In the genomic region with DNA sequence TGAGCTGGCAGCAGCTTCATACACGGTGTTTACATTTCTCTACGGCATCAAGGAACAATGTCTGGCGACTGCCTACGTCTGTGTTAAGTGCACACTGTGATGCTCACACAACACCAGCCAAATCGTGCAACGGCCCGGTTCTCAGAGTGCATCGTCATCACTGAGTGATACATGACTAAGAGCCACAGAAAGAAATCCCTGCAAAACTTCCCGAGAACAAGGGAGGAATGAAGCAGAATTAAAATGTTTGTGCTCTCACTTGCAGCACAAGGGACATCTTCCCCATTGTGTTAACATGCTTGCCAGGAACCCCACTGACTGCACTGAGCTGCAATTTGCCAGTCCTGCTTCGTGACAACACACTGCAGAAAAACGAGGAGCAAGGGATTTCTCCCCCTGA, we compare ENCODE assay signal across 13 mouse cellular contexts.
DNase-seq lines count a peak whose midpoint lies in the region; ATAC-seq lines count a peak whose summit lies in the region.
"Had no signal": no experiment of that assay in that cellular context is flagged by ENCODE, and none has a peak within 500 bp of the region (broad histone marks: within the 10 kb centered on the region; RNA-seq: fewer than 3 reads in every experiment).

No protein-coding gene starts in this region.

- ATAC-seq in hindbrain, embryonic 11.5 days (ENCODE audit: low FRiP score): no peak
- peak; percentile 75 for ATAC-seq in hindbrain, embryonic 16.5 days
- ATAC-seq in neural tube, embryonic 15.5 days (ENCODE audit: low FRiP score): peak; percentile 69; the same call in 1 of the 2 replicates

- H3K9ac ChIP-seq in hindbrain, embryonic 11.5 days (ENCODE audit: low read depth, low read length): no peak overlapping the region
- H3K9ac ChIP-seq in hindbrain, embryonic 16.5 days (ENCODE audit: low read depth, low read length): no peak overlapping the region; the same call in 1 of the 2 replicates
- H3K9ac ChIP-seq in neural tube, embryonic 15.5 days (replicated peaks): no peak overlapping the region
- H3K9ac ChIP-seq: embryonic facial prominence, embryonic 13.5 days; lung, embryonic 15.5 days had no signal

- H3K4me2 ChIP-seq in hindbrain, embryonic 11.5 days (replicated peaks; ENCODE audit: low read depth, low read length): no peak overlapping the region
- peak overlapping the region; percentile 39 for H3K4me2 ChIP-seq in hindbrain, embryonic 16.5 days (ENCODE audit: low read length)
- peak overlapping the region; percentile 33 for H3K4me2 ChIP-seq in neural tube, embryonic 15.5 days
- H3K4me2 ChIP-seq: embryonic facial prominence, embryonic 13.5 days; lung, embryonic 15.5 days had no signal

- DNase-seq in hindbrain, embryonic 10.5 days (ENCODE audit: low spot score): no peak
- DNase-seq in hindbrain, embryonic 11.5 days (ENCODE audit: low spot score): no peak
- DNase-seq in cerebellum, postnatal 10 days: peak; percentile 65 to 71
- DNase-seq in embryo, embryonic 10 days (ENCODE audit: low spot score): no peak
- no peak for DNase-seq in natural killer cell, adult 2 months (ENCODE audit: low spot score in 2 of 2)
- no peak for DNase-seq in heart, postnatal 4 days
- DNase-seq: gastrocnemius, postnatal 36 days; heart, postnatal 10 days had no signal

- H3K27ac ChIP-seq in hindbrain, embryonic 10.5 days: peak overlapping the region; percentile 12; the same call in 1 of the 2 replicates
- H3K27ac ChIP-seq in hindbrain, embryonic 11.5 days (ENCODE audit: low read depth, low read length): no peak overlapping the region
- H3K27ac ChIP-seq in hindbrain, embryonic 16.5 days (ENCODE audit: low read depth, low read length): no peak overlapping the region
- peak overlapping the region; percentile 34; the same call in 1 of the 2 replicates for H3K27ac ChIP-seq in neural tube, embryonic 15.5 days (replicated peaks)
- H3K27ac ChIP-seq: embryonic facial prominence, embryonic 13.5 days; kidney, postnatal 0 days; lung, embryonic 15.5 days had no signal

- H3K27me3 ChIP-seq in hindbrain, embryonic 10.5 days (ENCODE audit: insufficient read depth, poor library complexity, severe bottlenecking): 0 out of 2 replicates have a peak, but pooled peaks cover 3% of the 10 kb centered on the region
- no peaks in the 10 kb centered on the region for H3K27me3 ChIP-seq in hindbrain, embryonic 11.5 days (ENCODE audit: control insufficient read depth, insufficient read depth, low read length)
- no peaks in the 10 kb centered on the region for H3K27me3 ChIP-seq in hindbrain, embryonic 16.5 days (replicated peaks; ENCODE audit: control insufficient read depth, insufficient read depth, low read length)
- no peaks in the 10 kb centered on the region for H3K27me3 ChIP-seq in neural tube, embryonic 15.5 days (replicated peaks)
- H3K27me3 ChIP-seq: embryonic facial prominence, embryonic 13.5 days; lung, embryonic 15.5 days had no signal

- no peaks in the 10 kb centered on the region for H3K36me3 ChIP-seq in hindbrain, embryonic 10.5 days
- H3K36me3 ChIP-seq in hindbrain, embryonic 11.5 days (ENCODE audit: control insufficient read depth, insufficient read depth, low read length): no peaks in the 10 kb centered on the region
- no peaks in the 10 kb centered on the region for H3K36me3 ChIP-seq in hindbrain, embryonic 16.5 days (ENCODE audit: control insufficient read depth, insufficient read depth, low read length)
- H3K36me3 ChIP-seq in neural tube, embryonic 15.5 days: no peaks in the 10 kb centered on the region
- H3K36me3 ChIP-seq: embryonic facial prominence, embryonic 13.5 days; lung, embryonic 15.5 days had no signal

- H3K9me3 ChIP-seq in hindbrain, embryonic 10.5 days: no peaks in the 10 kb centered on the region
- no peaks in the 10 kb centered on the region for H3K9me3 ChIP-seq in hindbrain, embryonic 11.5 days (ENCODE audit: control insufficient read depth, low read length)
- no peaks in the 10 kb centered on the region for H3K9me3 ChIP-seq in hindbrain, embryonic 16.5 days (ENCODE audit: control insufficient read depth, low read length)
- no peaks in the 10 kb centered on the region for H3K9me3 ChIP-seq in neural tube, embryonic 15.5 days (replicated peaks)
- H3K9me3 ChIP-seq: embryonic facial prominence, embryonic 13.5 days; lung, embryonic 15.5 days had no signal

- WGBS in hindbrain, embryonic 10.5 days: 47% methylated on average over 11 of the region's 11 CpGs
- 37% methylated on average over 11 of the region's 11 CpGs for WGBS in hindbrain, embryonic 11.5 days
- WGBS in hindbrain, embryonic 16.5 days: 12% methylated on average over 11 of the region's 11 CpGs
- WGBS in neural tube, embryonic 15.5 days: 21% methylated on average over 11 of the region's 11 CpGs

- H3K4me1 ChIP-seq in hindbrain, embryonic 10.5 days (replicated peaks): peaks cover 28% of the 10 kb centered on the region
- peaks cover 6% of the 10 kb centered on the region; the same call in 1 of the 2 replicates for H3K4me1 ChIP-seq in hindbrain, embryonic 11.5 days (replicated peaks; ENCODE audit: control insufficient read depth, insufficient read depth, low read length)
- peaks cover 11% of the 10 kb centered on the region for H3K4me1 ChIP-seq in hindbrain, embryonic 16.5 days (ENCODE audit: control insufficient read depth, insufficient read depth, low read depth, low read length)
- H3K4me1 ChIP-seq in neural tube, embryonic 15.5 days: peaks cover 17% of the 10 kb centered on the region
- H3K4me1 ChIP-seq: embryonic facial prominence, embryonic 13.5 days; lung, embryonic 15.5 days had no signal

- H3K4me3 ChIP-seq in hindbrain, embryonic 10.5 days: no peak overlapping the region
- H3K4me3 ChIP-seq in hindbrain, embryonic 11.5 days (ENCODE audit: low read depth, low read length): no peak overlapping the region
- H3K4me3 ChIP-seq in hindbrain, embryonic 16.5 days (ENCODE audit: low read length): no peak overlapping the region
- no peak overlapping the region for H3K4me3 ChIP-seq in neural tube, embryonic 15.5 days (replicated peaks)
- H3K4me3 ChIP-seq: embryonic facial prominence, embryonic 13.5 days; lung, embryonic 15.5 days had no signal

Comparison
In these comparisons a context has a peak if more than half of its experiments do, and no peak if none do; other contexts are left out.
1. H3K27ac ChIP-seq: peak in hindbrain, embryonic 10.5 days (single experiment) and neural tube, embryonic 15.5 days (single experiment); none in hindbrain, embryonic 11.5 days (single experiment) and hindbrain, embryonic 16.5 days (single experiment).
2. DNase-seq: peak in cerebellum, postnatal 10 days (2 of 2); none in hindbrain, embryonic 10.5 days (single experiment), hindbrain, embryonic 11.5 days (single experiment), embryo, embryonic 10 days (single experiment), natural killer cell, adult 2 months (0 of 2) and heart, postnatal 4 days (single experiment).